Mouse (Mus musculus): ENCODE measurements around the gene Htr3b. TPM values are rescaled to one million over a fixed set of nuclear protein-coding genes. Genes with fewer than 3 reads are reported as not detected.
"Not testable (repeated sequence)": the region's sequence is repeated elsewhere in the genome, so short reads cannot be mapped to it uniquely, and the experiment has no call there.

Htr3b gene
- total and polyA plus RNA-seq, 2 experiments from 2014 or later, result 0.10 TPM; not detected in 1

- 0 out of 2 replicates have a peak overlapping the region, but pooled peaks have one; percentile 8 for H3K4me3 ChIP-seq (ENCODE audit: low read depth, low read length)
- ATAC-seq (ENCODE audit: low FRiP score) (no peak), DNase-seq (ENCODE audit: low spot score) (no peak)
- H3K4me1 ChIP-seq (ENCODE audit: insufficient read depth, low read length), result peaks cover 8% of the 10 kb centered on the region; the same call in 1 of the 2 replicates
- H3K36me3 ChIP-seq (ENCODE audit: insufficient read depth, low read length), result no peaks in the 10 kb centered on the region
- peak overlapping the region; percentile 76 for H3K4me2 ChIP-seq (ENCODE audit: low read depth, low read length, poor library complexity, severe bottlenecking)
- 20% methylated on average over 7 of the region's 7 CpGs for WGBS
- H3K27me3 ChIP-seq (ENCODE audit: insufficient read depth, low read length), result no peaks in the 10 kb centered on the region
- no peak for TF ChIP-seq CTCF (IDR thresholded peaks at IDR 0.05)
- H3K9me3 ChIP-seq (ENCODE audit: low read length), result no peaks in the 10 kb centered on the region
- H3K27ac ChIP-seq (ENCODE audit: low read depth, low read length), result no peak overlapping the region
- H3K9ac ChIP-seq (replicated peaks; ENCODE audit: low read length, poor library complexity, severe bottlenecking), result 0 out of 2 replicates have a peak overlapping the region, but pooled peaks have one; percentile 39
Observed at GRCm38 (mm10) chr9:48986616-48987141, 21.9 kb upstream of the Htr3b start.

- H3K27ac ChIP-seq (ENCODE audit: low read depth, low read length), result peak overlapping the region; percentile 87
- no peaks in the 10 kb centered on the region for H3K9me3 ChIP-seq (ENCODE audit: low read length)
- H3K9ac ChIP-seq (replicated peaks; ENCODE audit: low read length, poor library complexity, severe bottlenecking), result peak overlapping the region; percentile 71
- no peaks in the 10 kb centered on the region for H3K27me3 ChIP-seq (ENCODE audit: insufficient read depth, low read length)
- no peak for TF ChIP-seq CTCF (IDR thresholded peaks at IDR 0.05)
- DNase-seq (ENCODE audit: low spot score) (peak; percentile 32), ATAC-seq (ENCODE audit: low FRiP score) (no peak)
- under 1% methylated on average over 20 of the region's 20 CpGs for WGBS
- H3K4me3 ChIP-seq (ENCODE audit: low read depth, low read length), result peak overlapping the region; percentile 73
- no peaks in the 10 kb centered on the region for H3K36me3 ChIP-seq (ENCODE audit: insufficient read depth, low read length)
- H3K4me2 ChIP-seq (ENCODE audit: low read depth, low read length, poor library complexity, severe bottlenecking), result peak overlapping the region; percentile 76
- peaks cover 8% of the 10 kb centered on the region; the same call in 1 of the 2 replicates for H3K4me1 ChIP-seq (ENCODE audit: insufficient read depth, low read length)
Observed at GRCm38 (mm10) chr9:48985708-48986088, 20.9 kb upstream of the Htr3b start.

GRCm38 (mm10) chr9:48984845-48985707 is 20.3 kb upstream of the Htr3b start, which contains the start of gene Usp28:
Gene Usp28, plus strand, starts transcription at chr9:48985375.
- no peaks in the 10 kb centered on the region for H3K36me3 ChIP-seq (ENCODE audit: insufficient read depth, low read length)
- peak within 1 kb of the TSS; percentile 87 for H3K27ac ChIP-seq (ENCODE audit: low read depth, low read length)
- no peaks in the 10 kb centered on the region for H3K9me3 ChIP-seq (ENCODE audit: low read length)
- peak within 1 kb of the TSS; percentile 73 for H3K4me3 ChIP-seq (ENCODE audit: low read depth, low read length)
- H3K9ac ChIP-seq (replicated peaks; ENCODE audit: low read length, poor library complexity, severe bottlenecking), result peak within 1 kb of the TSS; percentile 71
- peak within 1 kb of the TSS; percentile 76 for H3K4me2 ChIP-seq (ENCODE audit: low read depth, low read length, poor library complexity, severe bottlenecking)
- no peaks in the 10 kb centered on the region for H3K27me3 ChIP-seq (ENCODE audit: insufficient read depth, low read length)
- DNase-seq (ENCODE audit: low spot score) (peak; percentile 99), ATAC-seq (ENCODE audit: low FRiP score) (peak; percentile 95)
- WGBS, result under 1% methylated on average over 85 of the region's 94 CpGs
- no peak for TF ChIP-seq CTCF (IDR thresholded peaks at IDR 0.05)
- peaks cover 8% of the 10 kb centered on the region; the same call in 1 of the 2 replicates for H3K4me1 ChIP-seq (ENCODE audit: insufficient read depth, low read length)

GRCm38 (mm10) chr9:48984320-48984844 is 19.6 kb upstream of the Htr3b start:
- peaks cover 8% of the 10 kb centered on the region; the same call in 1 of the 2 replicates for H3K4me1 ChIP-seq (ENCODE audit: insufficient read depth, low read length)
- ATAC-seq (ENCODE audit: low FRiP score) (peak; percentile 6; the same call in 1 of the 2 replicates), DNase-seq (ENCODE audit: low spot score) (no peak)
- H3K36me3 ChIP-seq (ENCODE audit: insufficient read depth, low read length), result no peaks in the 10 kb centered on the region
- peak overlapping the region; percentile 87 for H3K27ac ChIP-seq (ENCODE audit: low read depth, low read length)
- no peaks in the 10 kb centered on the region for H3K27me3 ChIP-seq (ENCODE audit: insufficient read depth, low read length)
- no peak for TF ChIP-seq CTCF (IDR thresholded peaks at IDR 0.05)
- H3K9me3 ChIP-seq (ENCODE audit: low read length), result no peaks in the 10 kb centered on the region
- H3K4me3 ChIP-seq (ENCODE audit: low read depth, low read length), result peak overlapping the region; percentile 73
- H3K9ac ChIP-seq (replicated peaks; ENCODE audit: low read length, poor library complexity, severe bottlenecking), result peak overlapping the region; percentile 69
- peak overlapping the region; percentile 76 for H3K4me2 ChIP-seq (ENCODE audit: low read depth, low read length, poor library complexity, severe bottlenecking)
- 22% methylated on average over 8 of the region's 8 CpGs for WGBS

- H3K4me2 ChIP-seq (ENCODE audit: low read depth, low read length, poor library complexity, severe bottlenecking), result not testable (repeated sequence)
Observed at GRCm38 (mm10) chr9:48983801-48984200, 19.0 kb upstream of the Htr3b start.

More at GRCm38 (mm10) chr9:48983801-48984200, 19.0 kb upstream of the Htr3b start:
- H3K36me3 ChIP-seq (ENCODE audit: insufficient read depth, low read length); ATAC-seq (ENCODE audit: low FRiP score); H3K4me3 ChIP-seq (ENCODE audit: low read depth, low read length); H3K9me3 ChIP-seq (ENCODE audit: low read length); H3K4me1 ChIP-seq (ENCODE audit: insufficient read depth, low read length); H3K27ac ChIP-seq (ENCODE audit: low read depth, low read length); DNase-seq (ENCODE audit: low spot score); H3K27me3 ChIP-seq (ENCODE audit: insufficient read depth, low read length); H3K9ac ChIP-seq (replicated peaks; ENCODE audit: low read length, poor library complexity, severe bottlenecking): not testable (repeated sequence)
- WGBS, result 95% methylated on average over 6 of the region's 6 CpGs
